Mouse (Mus musculus) ES-E14 (cell line): ENCODE measurements at regions not wholly inside any gene's neighbourhood (a gene's known extent, or its start where the extent isn't known, plus 50 kb on each side); places are given as distances from the start of the nearest gene placed in this dataset.
"Not testable (repeated sequence)": the region's sequence is repeated elsewhere in the genome, so short reads cannot be mapped to it uniquely, and the experiment has no call there.

Experiments
- CHD2 ChIP-seq: IDR thresholded peaks from 2 replicates; pipeline ENCODE4 v1.6.1; 2014; ENCODE audit warnings: mild to moderate bottlenecking, low read depth, low read length, inconsistent platforms
- HCFC1 ChIP-seq: IDR thresholded peaks from 2 replicates; pipeline ENCODE4 v1.6.1; 2012; ENCODE audit warnings: low read length, inconsistent platforms, borderline replicate concordance; ENCODE audit not compliant: insufficient read depth
- MAFK ChIP-seq: IDR thresholded peaks from 2 replicates; pipeline ENCODE4 v1.6.1; 2014; ENCODE audit warnings: mild to moderate bottlenecking, low read depth, low read length, inconsistent platforms; ENCODE audit not compliant: insufficient read depth
- ZC3H11A ChIP-seq: IDR thresholded peaks from 2 replicates; pipeline ENCODE4 v1.6.1; 2012; ENCODE audit warnings: low read depth, mild to moderate bottlenecking, inconsistent platforms, low read length, borderline replicate concordance
- ZNF384 ChIP-seq: IDR thresholded peaks from 2 replicates; pipeline ENCODE4 v1.6.1; 2012; ENCODE audit warnings: low read depth, low read length, inconsistent platforms

DNA sequence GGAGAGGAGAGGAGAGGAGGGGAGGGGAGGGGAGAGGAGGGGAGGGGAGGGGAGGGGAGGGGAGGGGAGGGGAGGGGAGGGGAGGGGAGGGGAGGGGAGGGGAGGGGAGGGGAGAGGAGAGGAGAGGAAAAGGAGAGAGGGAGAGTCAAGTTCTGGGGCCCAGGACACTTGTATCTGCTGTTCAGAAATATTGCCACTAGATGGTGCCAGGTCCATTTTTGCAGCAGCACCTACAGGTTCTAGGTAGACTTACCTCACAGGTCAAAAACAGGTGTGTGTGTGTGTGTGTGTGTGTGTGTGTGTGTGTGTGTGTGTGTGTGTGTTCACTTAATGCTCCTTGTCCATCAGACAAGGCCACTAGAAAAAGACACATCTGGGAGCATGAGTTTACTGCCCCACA is 172.5 kb upstream of the Irx4 start:
- TF ChIP-seq MAFK, ZNF384, HCFC1, ZC3H11A, CHD2: not testable (repeated sequence)
